Mouse (Mus musculus) urinary bladder, postnatal 25 days (tissue): Measurements from ENCODE around the gene Tmem63a.
"Not testable (repeated sequence)": the region's sequence is repeated elsewhere in the genome, so short reads cannot be mapped to it uniquely, and the experiment has no call there.

Experiments
- DNase-seq: peaks from one replicate; pipeline ENCODE4 v3.0.0; 2022; ENCODE audit warnings: low spot score

Tmem63a gene

DNA sequence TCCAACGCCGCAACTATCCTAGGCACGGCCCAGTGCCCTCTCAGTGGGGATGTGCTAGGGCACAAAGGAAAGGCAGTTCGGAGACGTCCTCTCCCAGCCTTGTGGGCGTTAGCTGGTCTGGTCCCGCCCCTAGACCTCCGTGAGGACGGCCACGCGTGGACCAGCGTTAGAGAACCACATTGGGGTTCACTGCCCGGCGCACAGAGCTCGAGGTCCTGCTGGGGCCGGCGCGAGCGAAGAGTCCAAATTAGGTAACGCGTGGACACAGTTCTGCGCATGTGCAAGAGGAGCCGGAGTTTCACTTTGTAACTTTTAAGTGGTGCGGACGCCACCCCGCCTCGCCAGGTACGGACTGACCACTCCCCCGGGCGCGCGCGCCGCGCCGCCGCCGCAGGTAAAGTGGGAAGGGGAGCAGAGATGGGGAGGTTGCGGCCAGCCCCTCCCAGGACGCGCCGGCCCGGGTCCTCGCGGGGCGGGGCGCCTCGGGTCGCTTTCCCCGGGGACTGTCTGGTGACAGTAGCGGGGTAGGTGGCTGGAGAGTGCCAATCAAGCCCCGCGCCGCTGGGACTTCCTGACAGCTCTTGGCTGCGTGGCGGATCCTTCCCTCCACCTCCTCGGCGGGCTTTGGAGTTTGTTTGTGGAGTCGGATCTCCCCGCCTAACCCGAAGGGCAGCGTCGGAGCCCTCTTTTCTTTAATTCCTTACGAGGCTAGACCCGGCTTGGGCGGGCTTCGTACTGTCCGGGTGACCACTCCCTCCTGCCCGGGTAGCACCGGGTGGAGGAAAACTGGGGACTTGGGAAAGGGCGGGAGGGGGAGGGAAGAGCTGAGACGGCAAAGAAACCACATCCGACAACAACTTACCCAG is at the start of gene Tmem63a:
Gene Tmem63a (plus strand): TSS at position 179 of the 866 bp plus-strand sequence.
- DNase-seq = peak; percentile 78

DNA sequence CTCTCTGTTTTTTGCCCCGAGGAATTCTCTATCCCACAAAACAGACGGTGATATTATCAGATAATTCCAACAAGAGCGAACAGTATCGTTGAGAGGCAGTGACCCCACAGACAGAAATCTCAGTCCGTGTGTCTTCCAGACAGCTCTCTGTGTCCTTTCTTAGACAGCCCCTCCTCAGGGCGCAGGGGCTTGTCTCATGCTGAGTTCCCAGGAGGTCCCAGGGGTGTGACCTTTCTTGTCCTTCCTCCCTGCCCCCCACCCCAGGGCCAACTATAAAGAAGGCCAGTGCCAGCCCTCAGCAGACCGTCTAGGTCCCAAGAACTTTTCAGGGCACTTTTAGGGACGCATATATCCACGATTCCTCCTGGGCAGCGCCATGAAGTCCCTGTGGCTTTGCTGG is 49.3 kb upstream of the Tmem63a start, which contains the start of gene Lefty2:
Gene Lefty2 (plus strand): TSS at position 301 of the 400 bp plus-strand sequence.
- no peak for DNase-seq

DNA sequence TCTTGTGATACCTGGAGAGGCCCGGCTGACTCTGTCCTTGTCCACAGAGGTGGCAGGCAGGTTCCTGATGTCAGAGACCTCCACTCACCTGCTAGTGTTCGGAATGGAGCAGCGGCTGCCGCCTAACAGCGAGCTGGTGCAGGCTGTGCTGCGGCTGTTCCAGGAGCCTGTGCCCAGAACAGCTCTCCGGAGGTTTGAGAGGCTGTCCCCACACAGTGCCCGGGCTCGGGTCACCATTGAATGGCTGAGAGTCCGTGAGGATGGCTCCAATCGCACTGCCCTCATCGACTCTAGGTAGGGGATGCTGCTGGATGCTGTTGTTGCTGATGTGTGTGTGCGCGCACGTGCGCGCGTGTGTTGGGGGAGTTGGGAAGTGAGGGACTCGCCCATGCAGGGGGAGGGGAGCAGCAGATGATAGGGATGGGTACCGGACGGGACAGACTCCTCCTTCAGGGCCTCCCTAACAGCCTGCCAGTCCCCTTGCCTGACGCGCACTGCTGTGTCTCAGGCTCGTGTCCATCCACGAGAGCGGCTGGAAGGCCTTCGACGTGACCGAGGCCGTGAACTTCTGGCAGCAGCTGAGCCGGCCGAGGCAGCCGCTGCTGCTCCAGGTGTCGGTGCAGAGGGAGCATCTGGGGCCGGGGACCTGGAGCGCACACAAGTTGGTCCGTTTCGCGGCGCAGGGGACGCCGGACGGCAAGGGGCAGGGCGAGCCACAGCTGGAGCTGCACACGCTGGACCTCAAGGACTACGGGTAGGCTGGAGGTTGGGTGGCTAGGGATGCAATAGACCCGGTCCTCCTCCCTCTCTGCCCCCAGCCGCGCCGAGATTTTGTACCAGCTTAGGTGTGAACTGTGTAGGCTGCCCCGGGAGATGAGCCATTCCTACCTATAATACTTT is 47.8 kb upstream of the Tmem63a start:
- not testable (repeated sequence) for DNase-seq

DNA sequence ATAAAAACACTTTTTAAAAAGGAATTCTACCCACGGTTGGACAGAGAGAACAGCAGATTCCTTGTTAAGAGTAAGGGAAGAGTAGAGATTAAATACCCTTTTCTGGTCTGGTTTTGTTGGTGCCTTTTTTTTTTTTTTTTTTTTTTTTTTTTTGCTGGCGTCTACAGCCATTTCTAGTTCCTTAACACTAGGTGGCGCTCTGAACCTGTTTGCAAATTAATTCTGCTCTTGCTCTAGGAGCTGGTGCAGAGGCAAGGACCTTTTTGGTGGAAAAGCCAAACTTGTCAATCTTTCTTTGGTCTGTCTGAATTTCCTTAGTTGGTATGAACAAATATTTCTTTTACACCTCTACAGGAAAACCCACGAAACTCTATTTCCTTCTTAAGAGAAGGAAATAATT is 41.0 kb upstream of the Tmem63a start:
- no peak for DNase-seq

DNA sequence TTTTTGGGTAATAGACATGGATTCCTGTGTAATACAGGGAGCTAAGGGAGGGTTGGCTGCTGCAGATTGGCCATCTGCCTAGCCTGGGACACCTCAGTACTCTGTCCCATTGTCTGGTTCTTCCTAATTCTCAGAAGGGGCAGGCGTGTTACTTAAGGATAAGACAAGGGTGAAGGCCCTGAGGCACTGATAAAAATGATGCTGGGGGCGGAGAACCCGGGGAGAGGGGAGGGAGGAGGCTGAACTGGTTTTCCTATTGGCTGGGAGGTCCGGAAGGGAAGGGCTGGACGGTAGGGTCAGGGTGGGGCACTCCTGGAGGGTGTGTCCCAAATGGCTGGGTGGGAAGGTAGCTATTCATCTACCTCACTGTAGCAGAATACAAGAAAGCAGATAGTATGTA is 39.2 kb upstream of the Tmem63a start:
- DNase-seq = no peak

DNA sequence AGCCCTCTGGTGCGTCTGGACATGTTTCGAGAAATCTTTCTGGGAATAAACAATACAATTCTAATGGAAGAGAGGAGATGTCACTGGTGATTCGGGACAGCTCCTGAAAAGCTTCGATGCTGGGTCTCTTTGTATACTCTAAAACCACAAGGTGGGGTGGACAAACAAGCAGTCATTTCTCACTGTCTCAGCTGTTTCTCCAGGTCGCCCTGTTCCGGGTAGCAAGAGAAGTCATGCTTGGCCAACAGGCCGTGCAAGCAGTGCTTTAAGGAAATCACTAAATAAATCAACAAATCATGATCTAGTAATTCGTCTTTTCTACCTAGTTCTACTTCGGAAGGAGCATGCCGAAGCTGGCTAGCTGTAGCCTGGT is 38.5 kb upstream of the Tmem63a start:
- DNase-seq = no peak

DNA sequence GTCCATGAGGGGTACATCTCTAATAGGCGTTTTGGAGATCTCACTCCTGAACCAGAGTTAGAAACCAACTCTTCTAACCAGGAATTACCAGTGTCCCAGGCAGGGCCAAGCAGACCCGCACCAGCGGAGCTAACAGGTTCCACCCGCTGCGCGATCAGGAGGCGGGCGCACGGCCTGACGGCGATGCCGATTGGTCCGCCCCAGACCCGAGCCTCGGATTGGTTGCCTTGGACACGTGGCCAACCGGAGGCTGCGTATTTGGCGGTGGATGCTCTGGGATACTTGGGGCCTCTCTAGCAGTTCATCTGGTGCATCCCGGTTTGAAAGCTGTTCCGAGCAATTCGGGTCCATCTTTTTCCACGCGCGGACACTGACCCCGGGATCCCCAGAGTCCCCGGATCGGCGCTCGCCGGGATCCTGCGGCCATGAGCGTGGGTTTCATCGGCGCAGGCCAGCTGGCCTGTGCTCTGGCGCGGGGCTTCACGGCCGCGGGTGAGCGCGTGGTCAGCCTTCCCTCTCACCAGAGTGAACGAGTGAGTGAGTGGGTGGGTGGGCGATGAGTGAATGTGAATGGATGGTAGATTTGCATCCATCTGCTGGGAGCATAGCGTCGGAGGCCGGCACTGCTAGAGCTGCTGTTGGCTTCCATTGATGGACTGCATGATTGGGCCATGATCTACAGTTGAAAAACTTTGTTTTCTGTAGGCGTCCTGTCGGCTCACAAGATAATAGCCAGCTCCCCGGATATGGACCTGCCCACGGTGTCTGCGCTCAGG is 37.9 kb upstream of the Tmem63a start, which contains the start of gene Pycr2:
Gene Pycr2 (plus strand): TSS at position 255 of the 776 bp plus-strand sequence.
- DNase-seq = peak; percentile 87

DNA sequence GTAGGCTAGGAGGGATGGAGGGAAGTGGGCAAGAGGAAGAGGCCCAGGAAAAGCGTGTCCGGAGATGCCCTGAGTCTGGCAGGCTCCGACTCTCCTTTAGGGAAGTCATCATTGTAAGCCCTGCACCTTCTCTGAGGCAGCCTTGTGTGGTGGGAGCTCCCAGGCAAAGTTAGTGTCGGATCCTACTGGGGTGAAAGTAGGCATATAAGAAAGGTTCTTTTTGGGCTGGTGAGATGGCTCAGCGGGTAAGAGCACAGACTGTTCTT is 37.4 kb upstream of the Tmem63a start:
- no peak for DNase-seq

DNA sequence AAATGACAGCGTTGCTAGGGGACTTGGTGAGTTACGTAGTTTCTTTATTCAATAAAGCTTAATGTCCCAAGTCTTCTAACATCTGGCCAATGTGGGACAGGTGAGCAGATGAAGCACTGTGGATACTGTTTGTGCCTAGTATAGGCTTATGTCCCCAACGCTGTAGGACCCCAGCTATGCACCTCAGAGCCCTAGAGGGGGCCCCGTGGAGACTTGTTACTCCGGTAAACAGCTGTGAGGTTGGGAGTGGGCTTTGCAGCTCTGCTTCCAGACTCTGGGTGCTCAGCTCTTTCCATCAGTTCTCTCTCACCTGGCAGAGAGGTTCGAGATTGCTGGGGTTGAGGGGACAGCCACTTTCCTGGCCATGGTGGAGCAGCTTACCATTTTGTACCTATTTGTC is 36.8 kb upstream of the Tmem63a start:
- no peak for DNase-seq

DNA sequence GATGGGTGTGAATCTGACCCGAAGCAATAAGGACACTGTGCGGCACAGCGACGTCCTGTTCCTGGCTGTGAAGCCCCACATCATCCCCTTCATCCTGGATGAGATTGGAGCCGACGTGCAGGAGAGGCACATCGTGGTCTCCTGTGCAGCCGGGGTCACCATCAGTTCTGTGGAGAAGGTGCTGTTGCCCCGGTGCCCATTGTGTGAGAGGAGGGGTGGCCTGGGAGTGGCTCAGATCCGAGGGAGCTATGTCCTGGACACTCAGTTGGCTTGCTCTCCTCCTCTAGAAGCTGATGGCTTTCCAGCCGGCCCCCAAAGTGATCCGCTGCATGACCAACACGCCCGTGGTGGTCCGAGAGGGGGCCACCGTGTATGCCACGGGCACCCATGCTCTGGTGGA is 36.3 kb upstream of the Tmem63a start:
- no peak for DNase-seq

DNA sequence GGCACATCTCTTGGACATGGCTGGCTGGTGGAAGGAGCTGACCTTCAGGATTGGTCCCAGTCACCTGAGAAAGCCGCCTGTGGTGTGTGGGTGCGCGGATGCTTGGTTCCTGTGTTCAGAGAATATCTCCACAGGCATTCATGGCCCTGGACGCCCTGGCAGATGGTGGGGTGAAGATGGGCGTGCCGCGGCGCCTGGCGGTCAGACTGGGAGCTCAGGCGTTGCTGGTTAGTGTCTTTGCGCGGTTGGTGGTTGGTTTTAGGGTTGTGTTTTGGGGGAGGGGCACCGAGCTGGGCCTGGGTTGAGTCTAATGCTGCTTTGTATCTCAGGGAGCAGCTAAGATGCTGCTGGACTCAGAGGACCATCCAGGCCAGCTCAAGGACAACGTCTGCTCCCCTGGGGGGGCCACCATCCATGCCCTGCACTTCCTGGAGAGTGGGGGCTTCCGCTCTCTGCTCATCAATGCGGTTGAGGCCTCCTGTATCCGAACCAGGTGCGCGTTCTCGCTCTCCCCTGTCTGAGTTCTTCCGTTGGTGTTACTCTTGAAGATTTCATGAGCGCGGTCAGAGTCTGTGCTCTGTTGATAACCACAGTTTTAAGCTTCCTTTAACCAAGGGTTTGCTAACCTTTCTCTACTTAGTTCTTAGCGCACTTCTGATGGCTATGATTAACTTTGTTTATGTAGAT is 35.5 kb upstream of the Tmem63a start:
- no peak for DNase-seq

DNA sequence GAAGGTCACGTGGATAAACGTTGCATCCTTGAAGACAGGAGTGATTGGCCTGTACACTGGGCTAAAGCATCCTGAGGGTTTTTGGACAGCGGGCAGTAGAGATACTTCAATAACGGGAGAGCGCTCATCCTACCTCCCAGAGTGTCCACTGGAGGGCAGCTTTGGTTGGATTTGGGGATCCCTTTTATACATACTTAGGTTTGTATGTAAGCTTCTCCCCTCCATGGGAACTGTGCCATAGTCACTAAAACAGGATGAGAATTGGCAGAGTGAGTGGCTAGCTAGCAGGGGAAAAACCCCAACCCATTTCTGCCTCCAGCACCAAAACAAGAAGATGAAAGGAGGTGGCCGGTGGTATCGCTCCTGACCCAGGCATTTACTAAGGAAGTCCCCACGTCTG is 31.0 kb upstream of the Tmem63a start:
- no peak for DNase-seq

DNA sequence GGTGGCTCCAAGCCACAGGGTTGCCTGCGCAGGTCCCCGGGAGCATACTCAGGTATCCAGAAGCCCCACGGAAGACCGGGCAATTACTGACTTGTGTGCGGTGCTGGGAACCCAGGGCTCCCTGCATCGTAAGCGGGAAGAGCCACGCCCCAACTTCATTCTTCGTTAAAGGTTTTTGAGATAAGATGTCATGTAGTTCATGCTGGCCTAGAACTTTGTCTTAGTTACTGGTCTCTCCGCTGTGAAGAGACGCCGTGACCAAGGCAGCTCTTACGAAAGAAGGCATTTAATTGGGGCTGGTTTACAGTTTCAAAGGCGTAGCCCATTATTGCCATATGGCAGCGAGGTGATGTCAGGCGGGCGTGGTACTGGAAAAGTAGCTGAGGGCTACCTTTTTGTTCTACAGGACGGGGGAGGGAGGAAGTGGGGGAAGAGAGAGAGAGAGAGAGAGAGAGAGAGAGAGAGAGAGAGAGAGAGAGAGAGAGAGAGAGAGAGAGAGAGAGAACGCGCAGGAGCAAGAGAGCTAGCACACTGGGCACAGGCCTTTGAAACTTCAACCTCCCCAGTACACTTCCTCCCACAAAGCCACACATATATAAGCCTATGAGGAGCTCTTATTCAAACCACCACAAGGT is 30.4 kb upstream of the Tmem63a start:
- peak; percentile 25 for DNase-seq

DNA sequence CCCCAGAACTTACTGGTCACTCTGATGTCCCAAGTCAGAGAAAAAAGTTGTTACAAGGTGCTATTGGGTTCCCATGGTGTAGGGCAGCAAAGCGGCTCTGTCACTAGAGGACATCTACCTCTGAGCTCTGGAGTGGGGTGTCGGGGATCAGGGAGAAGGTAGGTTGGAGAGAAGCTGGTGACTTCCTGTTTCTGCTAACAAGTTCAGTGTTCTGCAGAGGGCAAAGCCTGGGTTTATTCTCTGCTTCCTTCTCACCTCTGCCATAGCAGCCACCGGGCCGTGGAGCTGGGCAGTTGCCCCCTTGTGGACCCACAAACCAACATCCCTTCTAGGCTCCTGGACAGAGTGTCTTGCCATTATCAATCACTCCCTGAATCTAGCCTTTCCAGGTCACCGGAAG is 29.4 kb upstream of the Tmem63a start:
- DNase-seq = no peak

DNA sequence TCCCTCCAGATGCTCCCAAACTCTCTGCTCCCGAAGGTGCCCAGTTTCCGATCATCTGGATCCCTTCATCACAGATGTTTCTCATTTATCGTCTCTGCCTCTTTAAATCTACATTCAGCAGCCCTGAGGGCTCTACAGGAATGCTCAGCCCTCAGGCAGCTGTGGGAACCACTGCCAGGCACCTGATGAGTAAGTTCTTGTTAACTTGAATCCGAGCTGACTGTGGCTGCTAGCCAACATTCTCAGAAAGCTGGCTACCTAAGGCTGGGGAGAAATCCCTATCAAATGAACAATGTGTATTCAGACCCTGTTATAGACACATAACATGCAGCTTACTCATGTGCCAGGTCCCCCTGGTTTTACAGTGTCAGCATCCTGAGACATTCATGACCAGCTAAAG is 28.3 kb upstream of the Tmem63a start:
- no peak for DNase-seq

DNA sequence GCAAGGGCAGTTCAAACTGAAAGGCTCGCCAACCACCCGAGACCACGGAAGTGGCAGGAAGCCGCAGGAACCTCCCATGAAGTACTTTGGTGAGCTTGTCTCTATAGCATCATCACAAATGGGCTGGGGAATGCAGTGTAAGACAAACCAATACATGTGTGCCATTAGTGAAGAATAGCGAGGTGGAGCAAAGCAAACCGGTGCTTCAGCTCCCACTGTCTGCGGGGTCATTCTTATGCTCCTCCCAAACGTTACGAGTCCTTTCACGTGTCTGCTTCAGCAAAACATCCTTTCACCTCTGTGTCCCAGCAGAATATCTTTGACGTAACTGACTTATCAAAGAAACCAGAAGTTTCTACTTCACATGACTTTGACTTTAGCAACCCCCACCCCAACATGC is 25.7 kb upstream of the Tmem63a start:
- DNase-seq = no peak

DNA sequence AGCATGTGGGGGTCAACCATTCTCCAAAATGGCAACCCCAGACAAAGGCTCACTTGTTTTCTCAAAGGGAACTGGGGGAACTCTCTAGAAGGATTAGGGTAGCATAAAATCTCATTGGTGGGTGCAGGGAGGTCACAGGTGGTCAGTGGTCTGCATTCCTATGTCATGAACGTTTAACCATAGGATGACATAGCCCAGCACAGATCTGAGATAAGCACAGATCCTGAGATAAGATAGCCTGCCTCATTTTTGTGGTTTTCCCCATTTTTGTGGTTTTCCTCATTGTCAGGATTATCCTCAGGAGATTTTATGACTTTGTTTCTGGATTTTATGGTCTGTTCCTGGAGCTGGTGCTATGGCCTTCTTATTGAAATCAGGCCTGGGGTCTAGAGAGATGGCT is 25.1 kb upstream of the Tmem63a start:
- no peak for DNase-seq

DNA sequence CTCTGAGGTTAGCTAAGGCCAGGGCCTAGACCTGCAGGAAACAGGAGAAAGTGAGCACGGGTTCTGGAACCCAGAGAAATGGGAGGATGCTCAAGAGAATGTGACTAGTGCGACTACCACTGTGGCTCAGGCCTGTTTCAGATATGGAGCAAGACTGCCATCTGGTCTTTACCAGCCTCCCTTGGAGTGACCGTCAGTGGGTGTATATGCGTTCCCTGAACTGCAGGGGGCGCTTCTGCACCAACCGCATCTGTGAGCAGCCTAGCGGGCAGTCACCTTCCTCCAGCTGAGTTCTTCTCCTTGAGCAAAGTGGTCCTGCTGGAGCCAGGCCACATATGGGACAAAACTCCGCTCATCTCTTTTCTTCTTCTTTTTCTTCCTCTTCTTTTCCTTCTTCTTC is 22.5 kb upstream of the Tmem63a start:
- no peak for DNase-seq

DNA sequence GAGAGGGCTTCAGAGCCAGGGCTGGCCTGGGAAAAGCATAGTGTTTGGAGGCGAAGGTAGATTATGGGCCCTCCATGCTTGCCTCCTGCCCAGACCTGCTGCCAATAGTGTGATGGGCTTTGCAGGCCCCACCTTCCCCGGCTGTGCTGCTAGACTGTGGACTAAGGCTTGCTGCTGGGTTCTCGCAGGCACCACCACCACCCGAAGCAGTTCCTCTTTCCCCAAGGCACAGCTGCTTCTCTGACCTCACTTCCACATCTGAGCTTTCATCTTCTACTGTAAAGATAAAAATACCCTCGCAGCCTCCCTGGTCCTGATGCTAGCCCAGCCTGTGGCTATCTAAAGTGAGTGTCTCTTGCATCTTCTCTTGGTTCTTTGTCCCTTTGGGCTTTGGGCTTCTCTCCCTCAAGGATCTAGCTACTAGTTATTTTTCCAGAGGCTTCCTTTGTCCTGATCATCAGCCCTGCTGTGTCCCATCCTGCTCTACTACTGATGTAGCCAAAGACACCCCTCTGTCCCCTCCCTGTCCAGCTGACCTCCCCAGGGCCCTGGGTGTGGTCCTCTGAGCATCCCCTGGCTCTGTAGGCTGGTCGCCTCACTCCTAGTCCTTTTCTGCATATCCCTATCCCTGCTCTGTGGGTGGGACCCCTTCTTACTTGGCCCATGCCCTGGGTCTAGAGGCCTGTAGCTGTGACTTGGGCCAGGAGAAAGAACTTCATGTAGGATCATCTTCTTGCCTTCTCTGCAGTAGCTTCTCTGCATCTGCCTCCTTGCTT is 19.7 kb upstream of the Tmem63a start:
- DNase-seq = no peak

DNA sequence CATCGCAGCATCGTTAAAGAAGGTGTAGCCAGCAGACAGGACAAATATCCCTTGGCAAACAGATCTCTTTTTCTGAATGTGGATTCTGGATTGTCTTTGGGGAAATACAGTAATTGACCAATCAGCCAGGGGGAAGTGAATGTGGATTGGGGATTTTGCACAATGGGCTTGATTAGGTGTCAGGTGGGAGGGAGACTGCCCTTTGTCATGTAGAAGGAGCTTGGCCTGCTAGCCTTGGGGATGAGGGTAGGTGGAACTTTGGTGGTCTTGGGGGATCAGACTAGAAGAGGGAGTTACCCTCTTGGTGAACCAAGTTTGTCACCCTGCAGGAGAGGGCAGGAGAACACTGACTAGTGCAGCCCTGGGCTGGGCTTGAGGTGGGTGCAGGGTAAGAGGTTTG is 17.4 kb upstream of the Tmem63a start:
- no peak for DNase-seq

DNA sequence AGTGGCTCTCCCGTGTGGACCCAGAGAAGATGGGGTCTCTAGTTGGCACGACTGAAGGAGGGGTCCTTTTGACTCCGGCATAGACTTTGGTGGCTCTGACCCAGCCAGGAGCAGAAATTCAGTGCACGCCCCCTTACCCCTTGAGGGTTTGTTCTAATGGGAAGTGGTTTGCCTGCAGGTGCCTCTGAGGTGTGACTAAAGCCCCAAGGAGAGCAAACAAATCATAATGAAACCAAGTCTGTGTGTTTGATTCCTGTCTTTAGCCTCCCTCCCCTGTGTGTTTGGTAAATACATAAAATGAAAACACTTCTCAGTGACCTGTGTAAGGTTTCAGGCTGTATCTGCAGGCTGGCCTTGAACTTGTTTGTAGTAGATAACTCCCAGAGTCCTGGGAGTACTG is 15.9 kb upstream of the Tmem63a start:
- DNase-seq = no peak
